Mouse (Mus musculus) CH12.LX (cell line): ENCODE results near the gene Fuca2.

Experiments used
- CHD2 ChIP-seq: IDR thresholded peaks from 2 replicates; pipeline ENCODE4 v1.6.1; 2011; ENCODE audit warnings: low read length, improper control_type of control experiment
- CTCF ChIP-seq, 2 experiments: IDR thresholded peaks in 1 of 2; conservative IDR thresholded peaks in 1 of 2; 2 replicates each; pipeline ENCODE4 v1.5.1; 2011 to 2012; ENCODE audit warnings: low read depth in 2 of 2, low read length in 2 of 2, improper control_type of control experiment in 1 of 2, inconsistent platforms in 1 of 2, mild to moderate bottlenecking in 1 of 2, moderate library complexity in 1 of 2
- HCFC1 ChIP-seq: IDR thresholded peaks from 2 replicates; pipeline ENCODE4 v1.6.1; 2012; ENCODE audit warnings: low read depth, mild to moderate bottlenecking, inconsistent platforms, low read length, improper control_type of control experiment
- POLR2A ChIP-seq: IDR thresholded peaks from 2 replicates; pipeline ENCODE4 v1.6.1; 2011; ENCODE audit warnings: low read depth, mild to moderate bottlenecking, improper control_type of control experiment, low read length
- UBTF ChIP-seq: IDR thresholded peaks from 2 replicates; pipeline ENCODE4 v1.6.1; 2012; ENCODE audit warnings: low read depth, mild to moderate bottlenecking, inconsistent platforms, low read length, improper control_type of control experiment, moderate library complexity

GRCm38 (mm10) chr10:13453200-13453990 is 45.9 kb upstream of the Fuca2 start:
- TF ChIP-seq CTCF (conservative IDR thresholded peaks at IDR 0.05 in 1 of 2, IDR thresholded peaks at IDR 0.05 in 1 of 2; ENCODE audit: low read depth in 2 of 2, low read length in 2 of 2) (no peak), UBTF (no peak), POLR2A (no peak), CHD2 (no peak), HCFC1 (no peak)
